Mouse (Mus musculus): ENCODE measurements around the gene Zglp1.
"Not testable (repeated sequence)": the region's sequence is repeated elsewhere in the genome, so short reads cannot be mapped to it uniquely, and the experiment has no call there.

Zglp1 gene

DNA sequence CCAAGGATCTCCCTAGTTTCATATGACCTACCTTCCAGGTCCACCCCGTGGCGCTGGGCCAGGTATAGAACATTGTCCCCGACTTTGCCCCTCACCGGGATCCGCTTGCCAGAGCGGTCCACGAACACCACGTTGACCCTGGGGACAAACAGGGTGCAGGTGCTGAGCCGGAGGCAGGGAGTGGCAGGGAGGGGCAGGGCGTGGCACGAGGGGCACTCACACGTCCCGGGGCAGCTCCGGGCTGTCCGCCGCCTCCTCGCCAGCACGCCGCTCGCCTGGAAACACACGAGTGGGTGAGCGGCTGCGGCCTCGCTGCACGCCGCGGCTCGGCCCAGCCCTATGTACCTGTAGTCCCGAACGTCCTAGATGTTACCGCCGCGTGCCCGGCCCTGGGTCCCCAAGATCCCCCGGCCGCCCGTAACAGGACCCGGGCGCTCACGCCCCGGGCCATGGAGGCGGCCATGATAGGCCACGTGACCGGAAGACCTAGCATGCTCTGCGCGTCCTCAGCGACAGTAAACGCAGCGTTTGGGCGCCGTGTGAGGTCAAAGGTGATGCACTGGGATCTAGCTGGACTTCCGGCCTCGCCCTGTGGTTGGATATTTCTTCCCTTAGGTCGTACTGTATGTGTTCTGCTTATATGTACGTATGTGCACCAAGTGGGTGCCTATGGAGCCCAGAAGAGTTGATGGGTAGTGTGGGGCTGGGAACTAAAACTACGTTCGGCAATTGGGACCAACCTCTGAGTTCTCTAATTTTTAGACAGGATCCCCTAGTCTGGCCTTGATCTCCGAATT lies 6.3 kb upstream of the Zglp1 start, which contains the start of the genes Gm49373 and Fdx1l:
TSS of gene Gm49373 (minus strand) at position 53 of the 797 bp plus-strand sequence.
TSS of gene Fdx1l (minus strand) at position 571 of the 797 bp plus-strand sequence.
- in situ Hi-C loops (cut with MboI; ENCODE audit: unreplicated experiment in 2 of 2), result loop anchor here in 1 of 2 experiments (5.0 kb wide), 1 partner anchor 36 kb away; no protein-coding TSS in a partner anchor

DNA sequence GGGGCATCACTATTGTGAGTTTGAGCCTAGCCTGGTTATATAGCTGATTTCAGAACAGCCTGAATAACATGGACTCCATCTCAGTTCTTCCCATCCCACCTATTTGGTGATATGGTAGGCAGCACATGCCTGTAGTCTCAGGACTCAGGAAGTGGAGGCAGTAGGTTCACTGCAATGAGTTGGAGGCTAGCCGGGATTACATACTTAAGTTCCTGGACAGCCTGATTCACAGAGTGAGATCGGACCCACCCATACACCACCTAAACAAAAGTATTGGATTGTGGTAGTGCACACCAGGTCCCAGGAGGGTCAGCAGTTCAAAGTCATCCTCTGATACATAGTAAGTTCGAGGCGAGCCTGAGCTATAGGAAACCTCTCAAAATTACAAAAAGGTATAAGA lies 5.7 kb upstream of the Zglp1 start:
- in situ Hi-C loops (cut with MboI; ENCODE audit: unreplicated experiment in 2 of 2), result loop anchor here in 1 of 2 experiments (5.0 kb wide), 1 partner anchor 35 kb away; no protein-coding TSS in a partner anchor

DNA sequence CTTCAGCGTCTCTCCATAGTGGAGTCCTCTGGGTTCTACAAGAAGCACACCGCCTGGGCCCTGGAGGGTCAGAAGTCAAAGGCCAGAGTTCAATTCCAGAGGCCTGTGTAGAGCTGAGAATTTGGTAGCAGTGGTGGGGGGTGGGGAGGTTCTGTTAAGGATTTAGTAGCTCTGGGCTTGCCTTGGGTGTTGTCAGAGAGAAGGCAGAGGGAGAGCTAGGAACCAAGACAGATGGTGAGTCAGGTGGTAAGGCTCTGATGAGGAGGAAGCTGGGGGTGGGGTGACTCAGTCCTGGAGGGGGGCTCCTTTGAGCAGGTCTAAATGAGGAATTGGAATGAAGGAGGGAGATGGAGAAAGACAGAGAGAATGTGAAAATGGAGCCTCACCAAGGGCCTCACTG lies 4.0 kb downstream of the Zglp1 start:
- in situ Hi-C loops (cut with MboI; ENCODE audit: unreplicated experiment in 2 of 2), result no loop called here

DNA sequence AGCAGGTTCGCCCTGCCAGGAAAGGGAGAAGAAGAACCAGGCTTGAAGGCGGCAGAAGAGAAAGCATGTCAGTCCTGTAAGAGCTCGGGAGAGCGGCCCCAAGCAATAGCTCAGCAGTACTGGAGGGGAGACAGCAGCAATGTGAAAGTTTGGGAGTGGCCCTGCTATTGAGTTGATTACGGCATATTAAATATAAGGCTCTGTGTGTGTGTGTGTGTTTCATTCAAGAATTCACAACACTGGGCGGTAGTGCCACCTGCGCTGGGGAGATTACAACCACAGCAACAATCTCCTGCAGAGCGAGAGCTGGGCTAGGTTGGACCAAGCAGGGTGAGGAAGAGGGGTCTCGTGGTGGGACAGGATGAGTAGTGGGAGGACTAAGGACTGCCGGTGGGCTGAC lies 15.3 kb downstream of the Zglp1 start:
- in situ Hi-C loops (cut with MboI; ENCODE audit: unreplicated experiment in 2 of 2), result no loop called here

DNA sequence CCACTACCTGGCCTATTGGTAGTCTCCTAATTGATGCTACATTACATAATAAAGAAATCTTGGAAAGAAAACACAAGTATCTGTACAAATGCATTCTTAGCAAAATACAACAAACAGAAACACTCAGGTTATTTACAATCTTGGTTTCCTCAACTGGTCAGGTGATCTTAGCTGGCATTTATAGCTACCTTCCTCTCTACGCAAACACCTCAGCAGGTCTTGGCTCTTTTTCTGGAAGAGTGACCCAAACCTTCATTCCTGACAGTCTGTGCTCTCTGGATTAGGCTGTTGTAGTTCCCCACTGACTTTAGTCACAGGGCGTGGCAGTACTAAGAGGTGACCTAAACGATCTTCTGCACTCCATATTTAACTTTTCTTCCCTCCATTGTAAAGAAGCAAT lies 21.7 kb downstream of the Zglp1 start:
- in situ Hi-C loops (cut with MboI; ENCODE audit: unreplicated experiment in 2 of 2), result no loop called here

DNA sequence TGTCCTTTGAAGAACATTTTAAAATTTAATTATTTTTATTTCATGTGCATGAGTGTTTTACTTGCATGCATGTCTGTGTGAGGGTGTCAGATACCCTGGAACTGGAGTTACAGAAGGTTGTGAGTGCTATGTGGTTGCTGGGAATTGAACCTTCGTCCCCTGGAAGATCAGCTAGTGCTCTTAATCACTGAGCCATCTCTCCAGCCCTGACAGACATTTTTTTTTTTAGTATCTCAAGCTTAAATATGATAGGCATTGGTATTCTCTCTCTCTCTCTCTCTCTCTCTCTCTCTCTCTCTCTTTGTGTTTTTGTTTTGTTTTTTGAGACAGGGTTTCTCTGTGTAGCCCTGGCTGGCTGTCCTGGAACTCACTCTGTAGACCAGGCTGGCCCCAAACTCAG lies 22.1 kb downstream of the Zglp1 start:
- in situ Hi-C loops (cut with MboI; ENCODE audit: unreplicated experiment in 2 of 2), result not testable (repeated sequence)

DNA sequence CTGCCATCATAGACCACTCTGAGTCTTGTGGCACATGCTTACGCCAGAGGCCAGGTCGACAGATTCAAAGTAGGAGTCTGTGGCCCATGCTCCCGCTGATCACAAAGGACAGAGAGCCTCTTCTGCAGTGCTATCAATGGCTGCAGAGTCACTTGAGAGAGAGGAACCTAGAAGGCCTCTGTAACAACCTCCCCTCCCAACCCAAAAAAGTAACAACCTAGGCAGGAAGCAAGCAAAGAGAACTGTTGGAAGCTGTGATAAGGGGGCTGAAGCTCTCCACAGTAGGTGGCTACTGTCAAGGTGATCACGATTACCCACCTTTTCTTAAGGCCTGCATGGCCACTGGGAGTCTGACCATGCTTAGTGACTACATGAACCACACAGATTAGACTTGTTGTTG lies 23.3 kb downstream of the Zglp1 start:
- in situ Hi-C loops (cut with MboI; ENCODE audit: unreplicated experiment in 2 of 2), result no loop called here

DNA sequence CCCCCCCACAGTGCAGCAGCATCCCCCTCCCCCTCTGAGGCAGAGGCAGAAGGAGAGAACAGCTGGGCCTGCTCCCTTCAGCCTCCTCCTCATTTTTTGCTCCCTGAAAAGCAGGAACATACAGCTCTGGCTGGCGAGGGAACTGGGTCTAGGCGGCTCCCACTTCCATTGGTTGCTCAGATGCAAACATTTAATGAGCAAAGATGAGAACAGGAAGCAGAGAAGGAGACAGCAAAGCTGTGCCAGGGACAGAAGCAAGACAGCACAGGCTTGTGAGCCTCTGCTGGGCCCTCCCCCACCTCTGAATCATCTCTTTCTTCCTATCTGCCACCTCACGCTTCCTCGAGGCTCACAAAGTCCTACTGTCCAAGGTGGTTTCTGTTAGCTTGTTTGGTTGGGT lies 25.6 kb downstream of the Zglp1 start:
- in situ Hi-C loops (cut with MboI; ENCODE audit: unreplicated experiment in 2 of 2), result no loop called here

DNA sequence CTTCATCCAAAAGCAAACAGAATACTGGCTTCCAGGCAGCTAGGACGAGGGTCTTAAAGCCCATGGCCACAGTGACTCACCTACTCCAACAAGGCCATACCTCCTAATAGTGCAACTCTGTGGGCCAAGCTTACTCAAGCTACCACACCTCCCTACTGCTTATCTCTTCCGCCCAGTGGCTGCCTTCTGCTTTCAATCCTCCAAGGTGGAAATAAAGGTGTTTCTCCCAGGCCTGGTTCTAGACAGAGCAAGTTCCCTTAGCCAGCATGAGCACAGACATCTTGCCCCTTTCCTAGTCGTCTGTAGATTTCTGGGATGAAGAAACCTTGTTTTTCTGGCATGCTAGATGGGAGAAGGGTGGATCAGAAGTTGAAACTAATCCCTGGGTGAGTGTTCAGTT lies 27.1 kb downstream of the Zglp1 start:
- in situ Hi-C loops (cut with MboI; ENCODE audit: unreplicated experiment in 2 of 2), result loop anchor here in 1 of 2 experiments (5.0 kb wide), 1 partner anchor 33 kb away; the partner anchor contains the start of genes Fdx1l and Gm49373

DNA sequence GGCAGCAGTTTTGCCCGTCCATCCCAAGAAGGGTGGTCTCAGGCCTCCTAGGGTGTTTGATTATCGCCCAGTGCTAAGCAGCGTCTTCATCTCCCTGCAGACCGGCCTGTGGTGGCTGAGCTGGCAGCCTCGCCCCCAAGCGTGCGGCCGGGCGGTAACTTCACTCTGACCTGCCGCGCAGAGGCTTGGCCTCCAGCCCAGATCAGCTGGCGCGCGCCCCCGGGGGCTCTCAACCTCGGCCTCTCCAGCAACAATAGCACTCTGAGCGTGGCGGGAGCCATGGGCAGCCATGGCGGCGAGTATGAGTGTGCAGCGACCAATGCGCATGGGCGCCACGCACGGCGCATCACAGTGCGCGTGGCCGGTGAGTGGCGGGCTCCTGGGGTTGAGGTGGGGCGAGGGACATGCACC lies 29.4 kb downstream of the Zglp1 start:
- in situ Hi-C loops (cut with MboI; ENCODE audit: unreplicated experiment in 2 of 2), result loop anchor here in 1 of 2 experiments (5.0 kb wide), 1 partner anchor 35 kb away; the partner anchor contains the start of genes Fdx1l and Gm49373

DNA sequence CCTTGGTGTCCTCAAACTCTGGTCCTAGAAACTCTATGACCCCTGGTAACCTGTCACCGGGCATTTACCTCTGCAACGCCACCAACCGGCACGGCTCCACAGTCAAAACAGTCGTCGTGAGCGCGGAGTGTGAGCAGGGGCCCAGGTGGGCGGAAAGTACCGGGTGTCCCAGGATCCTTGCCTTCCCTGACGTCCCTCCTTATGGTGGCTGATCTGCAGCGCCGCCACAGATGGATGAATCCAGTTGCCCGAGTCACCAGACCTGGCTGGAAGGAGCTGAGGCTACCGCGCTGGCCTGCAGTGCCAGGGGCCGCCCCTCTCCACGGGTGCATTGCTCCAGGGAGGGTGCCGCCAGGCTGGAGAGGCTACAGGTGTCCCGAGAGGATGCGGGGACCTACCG lies 30.2 kb downstream of the Zglp1 start:
- in situ Hi-C loops (cut with MboI; ENCODE audit: unreplicated experiment in 2 of 2), result loop anchor here in 1 of 2 experiments (5.0 kb wide), 1 partner anchor 36 kb away; the partner anchor contains the start of genes Fdx1l and Gm49373

DNA sequence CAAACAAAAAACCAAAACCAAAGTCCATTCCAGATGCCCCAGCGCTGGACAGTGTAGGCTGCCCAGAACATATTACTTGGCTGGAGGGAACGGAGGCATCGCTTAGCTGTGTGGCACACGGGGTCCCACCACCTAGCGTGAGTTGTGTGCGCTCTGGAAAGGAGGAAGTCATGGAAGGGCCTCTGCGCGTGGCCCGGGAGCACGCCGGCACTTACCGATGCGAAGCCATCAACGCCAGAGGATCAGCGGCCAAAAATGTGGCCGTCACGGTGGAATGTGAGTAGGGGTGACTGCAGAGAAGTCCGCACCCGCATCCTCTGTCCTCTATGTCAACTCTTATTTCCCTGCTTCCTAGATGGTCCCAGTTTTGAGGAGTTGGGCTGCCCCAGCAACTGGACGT lies 30.7 kb downstream of the Zglp1 start:
- in situ Hi-C loops (cut with MboI; ENCODE audit: unreplicated experiment in 2 of 2), result loop anchor here in 1 of 2 experiments (5.0 kb wide), 1 partner anchor 36 kb away; the partner anchor contains the start of genes Fdx1l and Gm49373

DNA sequence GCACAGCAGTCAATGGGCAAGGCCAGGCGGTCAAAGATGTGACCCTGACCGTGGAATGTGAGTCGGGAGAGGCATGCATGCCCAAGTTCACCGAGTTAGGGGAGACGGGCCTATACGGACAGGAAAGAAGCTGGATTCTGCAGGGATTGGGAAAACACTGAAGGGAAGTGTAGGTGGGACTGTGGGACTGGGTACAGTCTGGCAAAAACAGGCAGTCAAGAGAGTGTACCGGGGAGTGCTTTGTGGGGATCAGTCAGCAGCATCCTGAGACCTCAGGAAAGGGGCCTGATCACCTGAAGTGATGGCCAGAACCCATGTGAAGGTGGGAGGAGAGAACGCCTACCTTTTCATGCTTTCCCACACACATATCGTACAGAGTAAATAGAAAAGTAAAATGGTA lies 31.3 kb downstream of the Zglp1 start:
- in situ Hi-C loops (cut with MboI; ENCODE audit: unreplicated experiment in 2 of 2), result loop anchor here in 1 of 2 experiments (5.0 kb wide), 1 partner anchor 37 kb away; the partner anchor contains the start of genes Fdx1l and Gm49373

DNA sequence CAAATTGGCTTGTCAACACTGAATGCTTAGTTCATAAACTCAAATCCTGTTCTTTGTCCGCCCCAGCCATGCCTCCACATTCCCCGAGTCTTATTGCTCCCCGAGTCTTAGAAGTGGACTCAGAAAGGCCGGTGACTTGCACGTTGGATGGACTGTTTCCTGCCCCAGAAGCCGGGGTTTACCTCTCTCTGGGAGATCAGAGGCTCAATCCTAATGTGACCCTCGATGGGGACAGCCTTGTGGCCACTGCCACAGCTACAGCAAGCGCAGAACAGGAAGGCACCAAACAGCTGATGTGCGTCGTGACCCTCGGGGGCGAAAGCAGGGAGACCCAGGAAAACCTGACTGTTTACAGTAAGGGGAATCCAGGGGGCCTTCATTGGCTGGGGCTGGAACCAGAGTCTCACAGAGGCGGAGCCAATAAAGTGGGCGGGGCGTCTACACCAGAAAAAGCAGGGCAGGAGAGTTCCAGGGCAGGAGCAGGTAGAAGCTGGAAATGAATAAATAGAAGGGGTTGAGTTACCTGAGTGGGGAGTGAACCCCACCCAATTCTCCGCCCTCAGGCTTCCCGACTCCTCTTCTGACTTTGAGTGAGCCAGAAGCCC lies 32.3 kb downstream of the Zglp1 start:
- in situ Hi-C loops (cut with MboI; ENCODE audit: unreplicated experiment in 2 of 2), result loop anchor here in 1 of 2 experiments (5.0 kb wide), 1 partner anchor 38 kb away; the partner anchor contains the start of genes Fdx1l and Gm49373

DNA sequence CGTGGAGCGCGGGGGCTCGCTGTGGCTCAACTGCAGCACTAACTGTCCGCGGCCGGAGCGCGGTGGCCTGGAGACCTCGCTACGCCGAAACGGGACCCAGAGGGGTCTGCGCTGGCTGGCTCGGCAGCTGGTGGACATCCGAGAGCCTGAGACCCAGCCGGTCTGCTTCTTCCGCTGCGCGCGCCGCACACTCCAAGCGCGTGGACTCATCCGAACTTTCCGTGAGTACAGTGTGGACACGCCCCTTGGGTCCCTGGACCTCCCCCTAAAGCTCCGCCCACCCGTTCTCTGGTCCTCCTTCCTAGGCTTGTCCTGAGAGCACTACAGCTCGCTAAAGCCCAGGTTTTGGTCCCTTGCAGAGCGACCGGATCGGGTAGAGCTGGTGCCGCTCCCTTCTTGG lies 33.8 kb downstream of the Zglp1 start:
- in situ Hi-C loops (cut with MboI; ENCODE audit: unreplicated experiment in 2 of 2), result no loop called here

DNA sequence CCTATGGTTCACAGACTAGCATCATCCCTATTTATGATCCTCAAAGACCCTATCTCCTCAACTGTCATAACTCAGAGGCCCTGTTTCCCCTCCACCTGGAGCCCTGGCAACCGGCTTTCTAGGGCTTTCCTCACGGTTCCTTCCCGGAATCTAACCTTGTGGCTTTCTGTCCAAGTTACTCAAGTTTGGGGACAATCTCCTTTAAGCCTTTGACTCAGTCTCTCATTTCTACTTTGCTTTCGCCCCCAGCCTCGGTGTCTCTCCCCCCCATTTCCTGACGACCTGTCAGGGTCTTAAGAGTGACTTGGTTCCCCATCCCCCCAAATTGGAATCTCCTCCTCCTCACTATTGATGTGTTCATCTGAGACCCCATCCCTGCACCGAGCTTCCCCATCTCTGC lies 34.4 kb downstream of the Zglp1 start:
- in situ Hi-C loops (cut with MboI; ENCODE audit: unreplicated experiment in 2 of 2), result no loop called here

DNA sequence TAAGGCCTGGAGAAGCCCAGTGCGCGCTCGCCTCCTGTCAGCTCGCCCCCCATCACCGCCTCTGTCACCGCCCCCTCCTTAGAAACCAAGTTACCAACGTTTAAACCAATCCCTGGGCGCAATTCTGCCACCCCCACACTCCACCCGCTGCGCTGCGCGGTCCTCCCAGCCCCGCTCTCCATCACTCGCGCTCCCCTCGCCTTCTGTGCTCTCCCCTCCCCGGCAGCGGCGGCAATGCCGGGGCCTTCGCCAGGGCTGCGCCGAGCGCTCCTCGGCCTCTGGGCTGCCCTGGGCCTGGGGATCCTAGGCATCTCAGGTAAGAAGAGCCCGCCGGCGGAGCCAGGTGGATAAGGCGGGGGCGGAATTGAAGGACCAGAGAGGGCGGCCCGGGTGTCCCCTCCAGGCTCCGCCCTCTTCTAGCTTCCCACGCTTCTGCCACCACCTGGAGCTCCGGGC lies 35.0 kb downstream of the Zglp1 start, which contains the start of gene Icam5:
TSS of gene Icam5 (plus strand) at position 178 of the 456 bp plus-strand sequence.
- in situ Hi-C loops (cut with MboI; ENCODE audit: unreplicated experiment in 2 of 2), result no loop called here

DNA sequence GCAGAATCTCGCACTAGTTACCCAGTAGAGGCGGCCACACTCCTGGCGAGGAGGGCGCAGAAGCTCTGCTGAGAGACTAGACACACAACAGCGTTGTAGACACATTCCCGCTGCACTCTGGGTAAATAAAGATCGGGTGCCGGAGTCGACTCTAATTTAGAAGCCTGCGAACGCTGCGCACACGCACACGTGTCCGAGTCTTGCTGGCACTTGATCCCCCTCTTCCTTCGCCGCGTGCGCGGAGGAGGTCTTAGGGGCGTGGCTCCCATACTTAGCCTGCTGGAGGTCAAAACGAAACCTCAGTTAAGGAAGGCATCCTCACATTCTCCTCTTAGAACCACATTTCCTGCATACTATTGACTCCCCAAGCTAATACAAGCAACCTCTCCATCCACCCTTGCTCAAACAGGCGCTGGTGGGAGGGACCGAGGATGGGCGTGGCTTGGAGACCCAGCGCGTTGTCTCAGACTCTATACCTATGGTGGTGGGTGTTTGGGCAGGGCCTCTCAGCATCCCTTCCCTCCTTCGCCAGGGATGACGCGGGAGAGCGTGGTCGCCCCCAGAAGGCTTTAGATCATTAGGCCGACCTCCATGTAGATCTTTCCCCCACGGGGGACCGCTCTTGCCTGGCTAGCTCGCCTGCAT lies 35.5 kb downstream of the Zglp1 start:
- in situ Hi-C loops (cut with MboI; ENCODE audit: unreplicated experiment in 2 of 2), result no loop called here

DNA sequence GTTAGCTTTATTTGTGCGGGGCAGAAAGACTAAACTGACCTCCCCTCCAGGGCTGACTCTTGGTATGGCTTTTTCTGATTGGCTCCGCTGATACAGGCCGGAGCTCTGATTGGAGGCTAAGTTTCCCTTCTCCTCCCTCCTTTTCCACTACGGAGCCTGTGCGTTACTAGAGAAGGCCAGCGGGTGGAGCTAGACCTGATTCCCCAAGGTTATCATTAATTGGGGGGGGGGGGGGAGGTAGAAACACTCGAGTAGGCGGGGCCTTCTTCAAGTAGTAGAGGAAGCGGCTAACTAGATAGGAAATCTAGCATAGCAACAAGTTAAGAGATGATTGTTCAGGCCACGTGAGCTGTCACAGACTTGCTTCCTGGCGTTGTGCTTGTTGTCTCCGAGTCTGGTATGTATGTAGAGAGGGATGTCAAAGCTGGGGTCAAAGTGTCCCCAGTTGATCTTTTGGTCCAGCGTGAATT lies 36.1 kb downstream of the Zglp1 start:
- in situ Hi-C loops (cut with MboI; ENCODE audit: unreplicated experiment in 2 of 2), result no loop called here

DNA sequence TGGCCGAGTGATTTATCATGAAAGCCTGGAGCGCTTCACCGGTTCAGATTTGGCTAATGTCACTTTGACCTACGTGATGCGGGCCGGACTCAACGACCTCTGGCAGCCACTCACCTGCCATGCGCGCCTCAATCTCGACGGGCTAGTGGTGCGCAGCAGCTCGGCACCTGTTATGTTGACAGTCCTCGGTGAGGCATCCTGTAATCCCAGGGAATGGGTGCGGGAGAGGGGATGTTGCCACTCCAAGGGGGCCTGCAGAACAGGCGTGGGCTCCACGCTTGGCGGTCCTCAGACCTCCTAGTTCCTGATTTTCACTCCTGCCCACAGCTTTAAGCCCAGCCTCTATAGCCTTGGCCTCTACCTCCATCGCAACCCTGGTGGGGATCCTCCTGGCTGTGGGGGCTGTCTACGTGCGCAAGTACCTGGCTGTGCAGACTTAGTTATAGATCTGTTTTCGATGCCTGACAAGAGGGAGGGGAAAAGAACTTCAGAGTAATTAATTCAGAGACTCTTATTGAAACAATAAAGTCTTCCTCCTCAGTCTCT lies 36.8 kb downstream of the Zglp1 start:
- in situ Hi-C loops (cut with MboI; ENCODE audit: unreplicated experiment in 2 of 2), result no loop called here

Data from v-Abl transformed pro-B cells (cell line).